Mouse (Mus musculus): ENCODE measurements at regions not wholly inside any gene's neighbourhood (a gene's known extent, or its start where the extent isn't known, plus 50 kb on each side); places are given as distances from the start of the nearest gene placed in this dataset.

GRCm38 (mm10) chr13:81860683-81861082 is 77.8 kb downstream of the Cetn3 start:
- no peak for TF ChIP-seq POLR2A (IDR thresholded peaks at IDR 0.05; ENCODE audit: extremely low read depth, insufficient read depth, low read length)
- TF ChIP-seq CTCF (IDR thresholded peaks at IDR 0.05; ENCODE audit: extremely low read depth, insufficient read depth, low read length) = no peak

Data from cortical plate, adult 2 months (tissue).